ENCODE assay signal across 16 mouse cellular contexts in genomic region chr11:121845923-121846322, GRCm38 (mm10). TPM values are rescaled to one million over a fixed set of nuclear protein-coding genes. Genes with fewer than 3 reads are reported as not detected.
DNase-seq lines count a peak whose midpoint lies in the region; ATAC-seq and TF ChIP-seq lines count a peak whose summit lies in the region.
"Had no signal": no experiment of that assay in that cellular context is flagged by ENCODE, and none has a peak within 500 bp of the region (broad histone marks: within the 10 kb centered on the region; RNA-seq: fewer than 3 reads in every experiment).

No protein-coding gene starts in this region.

- H3K27ac ChIP-seq in cerebellum, adult 2 months (ENCODE audit: insufficient read depth, low read length): no peak overlapping the region
- H3K27ac ChIP-seq in CH12.LX (ENCODE audit: insufficient read depth, low read depth): no peak overlapping the region
- H3K27ac ChIP-seq in embryonic facial prominence, embryonic 14.5 days (replicated peaks; ENCODE audit: low read depth, low read length): no peak overlapping the region
- H3K27ac ChIP-seq: embryonic facial prominence, embryonic 12.5 days; heart, embryonic 13.5 days; limb, embryonic 13.5 days had no signal

- no peak overlapping the region for H3K4me3 ChIP-seq in cerebellum, adult 2 months (replicated peaks; ENCODE audit: insufficient read depth, low read depth, low read length)
- H3K4me3 ChIP-seq in CH12.LX (replicated peaks in 1 of 3; ENCODE audit: low read depth in 2 of 3, low read length in 2 of 3, poor library complexity in 1 of 3): no peak overlapping the region
- H3K4me3 ChIP-seq in embryonic facial prominence, embryonic 14.5 days (ENCODE audit: low read depth, low read length): no peak overlapping the region
- H3K4me3 ChIP-seq: embryonic facial prominence, embryonic 12.5 days; heart, embryonic 13.5 days; limb, embryonic 13.5 days had no signal

- dilution Hi-C loops in CH12.LX (cut with MboI; ENCODE audit: extremely low pct_ligation_motif_present, extremely low pct_unique_long_range_greater_than_20kb, low sequenced_read_pairs): no loop called here

- intact Hi-C loops in left cerebral cortex, postnatal 14 days (cut with DNase I): no loop called here

- no peak for TF ChIP-seq POLR2A in cerebellum, adult 2 months (IDR thresholded peaks at IDR 0.05; ENCODE audit: borderline replicate concordance, insufficient read depth, low read length)
- TF ChIP-seq POLR2A in CH12.LX (IDR thresholded peaks at IDR 0.05; ENCODE audit: low read depth, low read length): no peak

- no peak for TF ChIP-seq EP300 in CH12.LX (IDR thresholded peaks at IDR 0.05; ENCODE audit: low read length)

- no peaks in the 10 kb centered on the region for H3K27me3 ChIP-seq in cerebellum, adult 2 months (ENCODE audit: control insufficient read depth, insufficient read depth, low read length)
- H3K27me3 ChIP-seq in CH12.LX (replicated peaks): peaks cover 28% of the 10 kb centered on the region
- no peaks in the 10 kb centered on the region for H3K27me3 ChIP-seq in embryonic facial prominence, embryonic 14.5 days (replicated peaks; ENCODE audit: control insufficient read depth, insufficient read depth, low read length)
- H3K27me3 ChIP-seq: embryonic facial prominence, embryonic 12.5 days; heart, embryonic 13.5 days; limb, embryonic 13.5 days had no signal

- H3K4me2 ChIP-seq in CH12.LX (ENCODE audit: insufficient read depth, low read depth, poor library complexity, severe bottlenecking): no peak overlapping the region
- H3K4me2 ChIP-seq in embryonic facial prominence, embryonic 14.5 days (ENCODE audit: low read depth, low read length): no peak overlapping the region
- H3K4me2 ChIP-seq: embryonic facial prominence, embryonic 12.5 days; heart, embryonic 13.5 days; limb, embryonic 13.5 days had no signal

- H3K4me1 ChIP-seq in cerebellum, adult 2 months (ENCODE audit: control insufficient read depth, insufficient read depth, low read length): no peaks in the 10 kb centered on the region
- H3K4me1 ChIP-seq in CH12.LX (ENCODE audit: control insufficient read depth in 1 of 2, insufficient read depth in 2 of 2): peaks cover 2 to 7% of the 10 kb centered on the region in 2 experiments; a peak in 2 of 4 replicates
- H3K4me1 ChIP-seq in embryonic facial prominence, embryonic 14.5 days (ENCODE audit: control insufficient read depth, insufficient read depth, low read length): no peaks in the 10 kb centered on the region
- H3K4me1 ChIP-seq: embryonic facial prominence, embryonic 12.5 days; heart, embryonic 13.5 days; limb, embryonic 13.5 days had no signal

- WGBS in cerebellum, adult 2 months: 43% methylated on average over 2 of the region's 2 CpGs
- WGBS in embryonic facial prominence, embryonic 14.5 days: 44% methylated on average over 2 of the region's 2 CpGs

- no peak overlapping the region for H3K9ac ChIP-seq in CH12.LX (ENCODE audit: insufficient read depth, low read depth)
- H3K9ac ChIP-seq in embryonic facial prominence, embryonic 14.5 days (ENCODE audit: low read depth, low read length): no peak overlapping the region
- H3K9ac ChIP-seq: embryonic facial prominence, embryonic 12.5 days; heart, embryonic 13.5 days; limb, embryonic 13.5 days had no signal

- no peaks in the 10 kb centered on the region for H3K79me2 ChIP-seq in CH12.LX (replicated peaks; ENCODE audit: control insufficient read depth, extremely low read depth, insufficient read depth, poor library complexity, severe bottlenecking)

- in situ Hi-C loops in CH12.LX (cut with MboI; ENCODE audit: low pct_ligation_motif_present, low pct_unique_long_range_greater_than_20kb, low sequenced_read_pairs): no loop called here

- DNase-seq in cerebellum, postnatal 10 days: peak; percentile 30 to 43
- no peak for DNase-seq in cerebellum, adult 2 months
- DNase-seq in left cerebral cortex, postnatal 14 days (ENCODE audit: low spot score in 2 of 2): peak; percentile 10 to 28
- DNase-seq in left cerebral cortex, adult 8-10 months (ENCODE audit: low spot score in 2 of 2): no peak
- peak; percentile 31 for DNase-seq in CH12.LX (ENCODE audit: extremely low read depth)
- DNase-seq in embryonic facial prominence, embryonic 14.5 days (ENCODE audit: low spot score): peak; percentile 4
- no peak for DNase-seq in frontal cortex, postnatal 10 days (ENCODE audit: low spot score in 2 of 2)
- DNase-seq in urinary bladder, postnatal 10 days (ENCODE audit: low spot score): no peak
- DNase-seq: B cell, adult 2 months had no signal

- no peaks in the 10 kb centered on the region for H3K36me3 ChIP-seq in CH12.LX (replicated peaks in 1 of 2; ENCODE audit: control insufficient read depth in 1 of 2, insufficient read depth in 1 of 2, low read length in 1 of 2)
- no peaks in the 10 kb centered on the region for H3K36me3 ChIP-seq in embryonic facial prominence, embryonic 14.5 days (ENCODE audit: control insufficient read depth, insufficient read depth, low read length)
- H3K36me3 ChIP-seq: embryonic facial prominence, embryonic 12.5 days; heart, embryonic 13.5 days; limb, embryonic 13.5 days had no signal

- TF ChIP-seq CTCF in cerebellum, adult 2 months (IDR thresholded peaks at IDR 0.05; ENCODE audit: borderline replicate concordance, insufficient read depth, low read depth, low read length): no peak
- peak; percentile 47 to 71 for TF ChIP-seq CTCF in CH12.LX (conservative IDR thresholded peaks at IDR 0.05 in 1 of 2, IDR thresholded peaks at IDR 0.05 in 1 of 2; ENCODE audit: low read depth in 2 of 2, low read length in 2 of 2)

- peaks cover 6% of the 10 kb centered on the region for H3K9me3 ChIP-seq in CH12.LX (replicated peaks; ENCODE audit: low read length)
- H3K9me3 ChIP-seq in embryonic facial prominence, embryonic 14.5 days (ENCODE audit: control insufficient read depth, low read length): no peaks in the 10 kb centered on the region
- H3K9me3 ChIP-seq: embryonic facial prominence, embryonic 12.5 days; heart, embryonic 13.5 days had no signal

- no peak for ATAC-seq in embryonic facial prominence, embryonic 14.5 days (ENCODE audit: low read depth)
- ATAC-seq: activated CD4-positive, CD25-positive, alpha-beta regulatory T cell, adult 4 months; inflammation-experienced regulatory T-cells, adult 6 months had no signal

- peak; percentile 73 for TF ChIP-seq RAD21 in CH12.LX (IDR thresholded peaks at IDR 0.05; ENCODE audit: low read depth, low read length)

TF ChIP-seq in CH12.LX, 34 proteins besides CTCF, POLR2A, EP300 and RAD21:
- TF ChIP-seq SMC3 (IDR thresholded peaks at IDR 0.05; ENCODE audit: low read depth, low read length) (peak; percentile 46), ZMIZ1 (IDR thresholded peaks at IDR 0.05; ENCODE audit: low read depth, low read length) (no peak), USF1 (IDR thresholded peaks at IDR 0.05; ENCODE audit: low read depth, low read length) (no peak)

RNA-seq across cellular contexts. Expression of gene Ptchd3, which starts 15.9 kb away (rescaled TPM):
- not detected in 2 replicates for polyA plus RNA-seq in cerebellum, adult 2 months (2012; rRNA removed)
- total RNA-seq in left cerebral cortex, postnatal 14 days (2021): not detected
- total RNA-seq in left cerebral cortex, adult 8-10 months (2022): not detected
- total RNA-seq in CH12.LX (2012; rRNA removed) (not detected in 2 replicates), CH12.LX (2014; rRNA removed) (not detected in 2 replicates)
- not detected in 2 replicates for polyA plus RNA-seq in CH12.LX (2012; ENCODE audit: insufficient read length, low read depth)
- polyA plus RNA-seq in embryonic facial prominence, embryonic 14.5 days (2014; fragmentation: Nextera tagmentation; extraction: Ambion mirVana): 0.08 TPM in 1 of 2 replicates, not detected in the other
- polyA plus RNA-seq: activated CD4-positive, CD25-positive, alpha-beta regulatory T cell, adult 4 months; embryonic facial prominence, embryonic 12.5 days; frontal cortex, adult 2 months; inflammation-experienced regulatory T-cells, adult 6 months; limb, embryonic 13.5 days; neural tube, embryonic 11.5 days had no signal

Comparison
In these comparisons a context has a peak if more than half of its experiments do, and no peak if none do; other contexts are left out.
1. DNase-seq: peak in cerebellum, postnatal 10 days (2 of 2), left cerebral cortex, postnatal 14 days (2 of 2), CH12.LX (single experiment) and embryonic facial prominence, embryonic 14.5 days (single experiment); none in cerebellum, adult 2 months (0 of 2), left cerebral cortex, adult 8-10 months (0 of 2), frontal cortex, postnatal 10 days (0 of 2) and urinary bladder, postnatal 10 days (single experiment).